Mouse (Mus musculus): Measurements from ENCODE around the gene Trmt1l.

- TF ChIP-seq CTCF (IDR thresholded peaks at IDR 0.05; ENCODE audit: low read depth) (no peak), EP300 (IDR thresholded peaks at IDR 0.05; ENCODE audit: low read depth) (no peak)
Measured at GRCm38 (mm10) chr1:151494711-151495110, 66.4 kb downstream of the Trmt1l start.
